Mouse (Mus musculus) hindbrain, embryonic 15.5 days (tissue): ENCODE results near the gene Mamstr. TPM values are rescaled to one million over a fixed set of nuclear protein-coding genes. Genes with fewer than 3 reads are reported as not detected.
"Not testable (repeated sequence)": the region's sequence is repeated elsewhere in the genome, so short reads cannot be mapped to it uniquely, and the experiment has no call there.

Experiments used
- ATAC-seq: fragments of 200-750 bp; cut with Nextera tagmentation; 2 replicates; pipeline ENCODE4 v1.8.0; 2017; ENCODE audit warnings: low read depth, moderate number of reproducible peaks, moderate TSS enrichment; ENCODE audit not compliant: low FRiP score
- H3K27ac ChIP-seq: fragments of 300-500 bp; sonication (generic); replicated peaks from 2 replicates; pipeline ENCODE4 v1.5.1; 2015; ENCODE audit warnings: mild to moderate bottlenecking, inconsistent platforms
- H3K27me3 ChIP-seq: fragments of 300-500 bp; sonication (generic); 2 replicates; pipeline ENCODE4 v1.6.1; 2015; ENCODE audit warnings: control low read depth, inconsistent platforms
- H3K36me3 ChIP-seq: fragments of 300-500 bp; sonication (generic); 2 replicates; pipeline ENCODE4 v1.6.1; 2015; ENCODE audit warnings: control low read depth, inconsistent platforms
- H3K4me1 ChIP-seq: fragments of 300-500 bp; sonication (generic); replicated peaks from 2 replicates; pipeline ENCODE4 v1.6.1; 2015; ENCODE audit warnings: control low read depth, inconsistent platforms
- H3K4me2 ChIP-seq: fragments of 300-500 bp; sonication (generic); 2 replicates; pipeline ENCODE4 v1.6.1; 2015; ENCODE audit warnings: moderate library complexity, mild to moderate bottlenecking, inconsistent platforms
- H3K4me3 ChIP-seq: fragments of 300-500 bp; sonication (generic); 2 replicates; pipeline ENCODE4 v1.5.1; 2015; ENCODE audit warnings: mild to moderate bottlenecking, inconsistent platforms
- H3K9ac ChIP-seq: fragments of 300-500 bp; sonication (generic); 2 replicates; pipeline ENCODE4 v1.6.1; 2015; ENCODE audit warnings: inconsistent platforms
- H3K9me3 ChIP-seq: fragments of 300-500 bp; sonication (generic); 2 replicates; pipeline ENCODE4 v1.6.1; 2016; ENCODE audit warnings: control low read depth, inconsistent platforms
- WGBS: fragments of 180-500 bp; shearing (Covaris S2); methylation state at CpG from one replicate; pipeline ENCODE4 v1.1.7; 2015; 5-methylcytosine and 5-hydroxymethylcytosine counted together
- polyA plus RNA-seq: library from polyadenylated mRNA; unstranded; fragments of >200 nt; fragmentation: Nextera tagmentation; extraction: Ambion mirVana; gene quantifications from 2 replicates; pipeline ENCODE4 v1.2.1, GENCODE M21; 2015

Gene Mamstr
- polyA plus RNA-seq, 1 experiment from 2014 or later: 4.0 TPM

DNA sequence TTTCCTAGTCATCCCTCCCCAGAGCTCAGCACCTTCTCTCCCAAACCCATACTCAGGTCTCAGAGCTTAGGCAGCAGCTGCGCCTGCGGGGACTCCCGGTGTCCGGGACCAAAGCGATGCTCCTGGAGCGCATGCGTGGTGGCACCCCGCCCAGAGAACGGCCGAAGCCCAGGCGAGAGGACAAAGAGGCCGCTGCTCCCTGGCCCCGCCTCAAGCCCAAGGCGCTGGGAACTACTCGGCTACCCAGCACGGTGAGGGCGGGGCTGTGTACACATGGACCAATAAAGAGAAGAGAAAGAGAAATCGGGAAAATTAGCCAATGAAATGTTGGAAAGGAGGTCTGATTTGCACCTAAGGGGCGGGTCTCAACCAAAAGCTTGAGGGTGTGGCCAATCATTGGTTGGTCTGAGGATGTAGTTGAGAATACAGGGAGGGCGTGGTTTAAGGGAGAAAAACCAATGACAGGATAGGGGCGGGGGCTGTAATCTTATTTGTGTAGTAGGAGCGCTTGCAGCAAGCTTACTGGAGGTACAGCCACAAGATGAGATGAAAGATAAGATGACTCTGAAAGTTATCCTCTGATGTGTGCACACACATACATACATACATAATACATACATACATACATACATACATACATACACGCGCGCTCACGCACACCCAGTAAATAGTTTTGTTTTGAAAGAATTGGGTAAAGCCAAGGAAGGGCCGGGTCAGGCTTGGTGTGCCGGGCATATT, 3.8 kb downstream of the Mamstr start:
- 2% methylated on average over 28 of the region's 28 CpGs for WGBS
- Histone ChIP-seq H3K4me2 (peak overlapping the region; percentile 82), H3K36me3 (no peaks in the 10 kb centered on the region), H3K9me3 (no peaks in the 10 kb centered on the region), H3K9ac (peak overlapping the region; percentile 74), H3K4me3 (peak overlapping the region; percentile 49), H3K27me3 (no peaks in the 10 kb centered on the region), H3K4me1 (peaks cover 31% of the 10 kb centered on the region), H3K27ac (peak overlapping the region; percentile 90)
- ATAC-seq: peak; percentile 95

DNA sequence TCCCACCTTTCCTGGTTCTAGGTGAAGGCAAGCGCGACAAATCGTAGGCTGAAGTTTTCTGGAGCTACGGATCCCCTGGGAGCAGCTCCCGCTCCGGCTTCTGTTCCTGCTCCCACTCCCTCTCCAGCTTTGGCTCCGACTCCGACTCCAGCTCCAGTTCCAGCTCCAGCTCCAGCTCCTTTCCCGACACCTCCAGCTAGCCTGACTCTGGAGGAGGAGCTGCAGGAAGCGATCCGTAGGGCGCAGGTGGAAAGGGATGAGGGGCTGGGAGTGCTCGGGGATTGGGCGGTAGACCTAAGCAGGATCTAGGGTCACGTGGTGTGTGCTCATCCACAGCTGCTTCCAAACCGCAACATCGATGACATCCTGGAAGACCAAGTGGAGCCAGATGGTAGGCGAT, 4.4 kb downstream of the Mamstr start:
- ATAC-seq: peak; percentile 16
- peaks cover 31% of the 10 kb centered on the region for H3K4me1 ChIP-seq
- peak overlapping the region; percentile 82 for H3K4me2 ChIP-seq
- peak overlapping the region; percentile 37 for H3K9ac ChIP-seq
- no peaks in the 10 kb centered on the region for H3K36me3 ChIP-seq
- peak overlapping the region; percentile 90 for H3K27ac ChIP-seq
- peak overlapping the region; percentile 49 for H3K4me3 ChIP-seq
- no peaks in the 10 kb centered on the region for H3K27me3 ChIP-seq
- WGBS: 3% methylated on average over 18 of the region's 18 CpGs
- H3K9me3 ChIP-seq: no peaks in the 10 kb centered on the region

DNA sequence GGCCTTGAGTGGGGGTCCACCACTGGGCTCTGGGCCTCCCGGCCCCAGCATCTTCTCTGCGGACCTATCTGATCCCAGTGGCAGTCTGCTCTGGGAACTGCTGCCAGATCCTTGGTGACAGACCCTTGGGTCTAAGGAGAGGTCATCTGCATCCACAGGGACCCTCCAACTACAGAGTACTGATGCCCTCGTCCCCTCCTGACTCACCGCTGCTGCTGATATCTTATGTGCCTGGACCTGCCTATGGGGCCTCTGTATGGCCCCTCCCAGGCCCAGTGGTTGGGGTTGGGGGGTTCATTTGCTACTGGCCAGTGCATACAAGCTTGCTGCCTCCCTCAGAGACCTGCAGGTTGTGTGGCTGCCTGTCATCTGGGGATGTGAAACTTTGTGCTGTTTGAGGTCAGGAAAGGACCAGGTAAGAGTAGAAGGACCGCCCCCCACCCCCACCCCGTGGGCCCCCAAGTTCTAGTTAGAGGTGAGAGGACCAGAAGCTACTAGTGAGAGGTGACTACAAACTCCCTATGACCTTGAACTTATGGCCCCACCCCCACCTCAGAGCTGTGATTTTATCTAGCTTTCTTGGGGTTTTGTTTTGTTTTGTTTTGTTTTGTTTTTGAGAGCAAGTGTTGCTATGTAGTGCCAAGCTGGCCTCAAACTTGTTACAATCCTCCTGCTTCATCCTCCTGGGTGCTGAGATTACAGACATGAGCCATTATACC, 5.3 kb downstream of the Mamstr start:
- H3K9me3 ChIP-seq: no peaks in the 10 kb centered on the region
- peaks cover 31% of the 10 kb centered on the region for H3K4me1 ChIP-seq
- peak overlapping the region; percentile 90 for H3K27ac ChIP-seq
- peak overlapping the region; percentile 49 for H3K4me3 ChIP-seq
- 71% methylated on average over 6 of the region's 6 CpGs for WGBS
- peak overlapping the region; percentile 37; the same call in 1 of the 2 replicates for H3K9ac ChIP-seq
- no peaks in the 10 kb centered on the region for H3K36me3 ChIP-seq
- H3K4me2 ChIP-seq: peak overlapping the region; percentile 82
- H3K27me3 ChIP-seq: no peaks in the 10 kb centered on the region
- no peak for ATAC-seq

DNA sequence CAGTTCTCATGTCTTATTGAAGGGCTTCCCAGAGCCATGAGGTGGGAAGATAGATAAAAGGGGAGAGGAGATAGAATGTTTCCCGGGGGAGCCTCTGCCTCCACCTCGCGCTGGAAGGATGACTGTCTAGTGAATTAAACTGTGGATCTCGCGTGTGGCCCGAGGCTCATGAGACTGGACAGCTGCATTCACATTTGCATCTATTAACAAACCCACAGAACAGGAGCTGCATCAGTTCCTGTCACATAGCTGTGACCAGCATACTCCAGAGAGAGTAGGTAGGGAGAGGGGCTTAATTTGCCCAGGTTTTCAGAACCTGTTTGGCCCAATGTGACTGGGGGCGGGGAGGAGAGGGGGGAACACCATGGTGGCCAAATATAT, 5.8 kb downstream of the Mamstr start:
- Histone ChIP-seq H3K4me3 (no peak overlapping the region), H3K9ac (no peak overlapping the region), H3K27me3 (no peaks in the 10 kb centered on the region), H3K9me3 (no peaks in the 10 kb centered on the region), H3K27ac (no peak overlapping the region), H3K4me2 (no peak overlapping the region), H3K36me3 (no peaks in the 10 kb centered on the region), H3K4me1 (peaks cover 31% of the 10 kb centered on the region)
- 64% methylated on average over 7 of the region's 7 CpGs for WGBS
- ATAC-seq: no peak

- H3K4me1 ChIP-seq: peaks cover 28% of the 10 kb centered on the region
- H3K9me3 ChIP-seq: no peaks in the 10 kb centered on the region
- 88% methylated on average over 4 of the region's 4 CpGs for WGBS
- no peak for ATAC-seq
- H3K4me3 ChIP-seq: no peak overlapping the region
- H3K4me2 ChIP-seq: no peak overlapping the region
- no peaks in the 10 kb centered on the region for H3K27me3 ChIP-seq
- no peak overlapping the region for H3K27ac ChIP-seq
- no peak overlapping the region for H3K9ac ChIP-seq
- no peaks in the 10 kb centered on the region for H3K36me3 ChIP-seq
Observed at GRCm38 (mm10) chr7:45646671-45647070, 6.9 kb downstream of the Mamstr start.

- Histone ChIP-seq H3K9me3 (no peaks in the 10 kb centered on the region), H3K4me3 (no peak overlapping the region), H3K4me2 (no peak overlapping the region), H3K9ac (no peak overlapping the region), H3K27me3 (no peaks in the 10 kb centered on the region), H3K36me3 (no peaks in the 10 kb centered on the region), H3K4me1 (peaks cover 9% of the 10 kb centered on the region), H3K27ac (no peak overlapping the region)
- WGBS: 82% methylated on average over 8 of the region's 8 CpGs
- no peak for ATAC-seq
Observed at GRCm38 (mm10) chr7:45649351-45649750, 9.6 kb downstream of the Mamstr start.

GRCm38 (mm10) chr7:45650484-45650883, 10.7 kb downstream of the Mamstr start:
- not testable (repeated sequence) for H3K9ac ChIP-seq, H3K36me3 ChIP-seq, H3K4me2 ChIP-seq, H3K27ac ChIP-seq, H3K27me3 ChIP-seq, H3K4me3 ChIP-seq, H3K4me1 ChIP-seq, H3K9me3 ChIP-seq, ATAC-seq
- WGBS: 93% methylated on average over 20 of the region's 20 CpGs

DNA sequence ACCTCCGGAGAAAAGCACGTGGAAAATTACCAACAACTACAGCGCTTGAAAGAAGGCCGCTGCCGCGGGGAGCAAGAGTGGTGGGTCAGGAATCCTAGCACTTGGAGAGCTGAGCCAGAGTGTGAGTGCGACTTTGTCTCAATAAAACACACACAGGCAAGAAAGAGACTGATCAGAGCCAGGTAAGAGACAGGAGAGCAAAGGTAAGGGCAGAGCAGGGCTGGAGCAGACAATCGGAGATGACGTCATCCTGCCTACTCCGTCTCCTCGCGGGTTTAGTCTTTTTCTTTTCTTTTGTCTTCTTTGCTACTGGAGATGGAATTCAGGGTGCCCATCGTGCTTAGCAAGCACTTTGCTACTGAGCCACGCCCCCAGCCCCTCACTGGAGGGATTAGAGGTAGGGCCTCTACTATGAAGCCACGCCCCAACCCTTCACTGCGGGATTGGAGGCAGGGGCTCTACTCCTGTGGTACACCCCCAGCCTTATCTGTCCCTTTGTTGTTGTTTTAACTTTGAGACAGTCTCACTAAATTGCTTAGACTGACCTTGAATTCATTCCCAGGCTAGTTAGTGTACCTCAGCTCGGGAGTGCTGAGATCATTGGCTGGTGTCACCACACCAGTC, 14.8 kb downstream of the Mamstr start:
- no peak overlapping the region for H3K9ac ChIP-seq
- no peaks in the 10 kb centered on the region for H3K36me3 ChIP-seq
- peaks cover 5% of the 10 kb centered on the region; the same call in 1 of the 2 replicates for H3K4me1 ChIP-seq
- peak overlapping the region; percentile 35 for H3K4me2 ChIP-seq
- WGBS: 29% methylated on average over 17 of the region's 17 CpGs
- H3K9me3 ChIP-seq: no peaks in the 10 kb centered on the region
- H3K27me3 ChIP-seq: no peaks in the 10 kb centered on the region
- H3K27ac ChIP-seq: no peak overlapping the region
- ATAC-seq: peak; percentile 56
- 0 out of 2 replicates have a peak overlapping the region, but pooled peaks have one; percentile 4 for H3K4me3 ChIP-seq

GRCm38 (mm10) chr7:45660746-45661478, 21.1 kb downstream of the Mamstr start:
- ATAC-seq: no peak
- no peaks in the 10 kb centered on the region for H3K9me3 ChIP-seq
- no peak overlapping the region for H3K4me3 ChIP-seq
- H3K27ac ChIP-seq: no peak overlapping the region
- H3K9ac ChIP-seq: no peak overlapping the region
- H3K4me2 ChIP-seq: no peak overlapping the region
- H3K4me1 ChIP-seq: no peaks in the 10 kb centered on the region
- H3K36me3 ChIP-seq: no peaks in the 10 kb centered on the region
- H3K27me3 ChIP-seq: no peaks in the 10 kb centered on the region
- 85% methylated on average over 11 of the region's 11 CpGs for WGBS

- not testable (repeated sequence) for ATAC-seq, H3K4me1 ChIP-seq
- WGBS: 90% methylated on average over 6 of the region's 6 CpGs
Observed at GRCm38 (mm10) chr7:45661702-45662101, 21.9 kb downstream of the Mamstr start.

GRCm38 (mm10) chr7:45665303-45666138, 25.7 kb downstream of the Mamstr start:
- H3K27ac ChIP-seq: no peak overlapping the region
- no peak for ATAC-seq
- H3K4me1 ChIP-seq: no peaks in the 10 kb centered on the region
- H3K4me3 ChIP-seq: no peak overlapping the region
- H3K9ac ChIP-seq: no peak overlapping the region
- no peaks in the 10 kb centered on the region for H3K36me3 ChIP-seq
- H3K9me3 ChIP-seq: no peaks in the 10 kb centered on the region
- no peaks in the 10 kb centered on the region for H3K27me3 ChIP-seq
- H3K4me2 ChIP-seq: no peak overlapping the region
- 65% methylated on average over 13 of the region's 13 CpGs for WGBS

More at GRCm38 (mm10) chr7:45661702-45662101, 21.9 kb downstream of the Mamstr start:
- H3K9me3 ChIP-seq, H3K9ac ChIP-seq, H3K36me3 ChIP-seq, H3K4me2 ChIP-seq, H3K27ac ChIP-seq, H3K4me3 ChIP-seq, H3K27me3 ChIP-seq: not testable (repeated sequence)
